Mouse (Mus musculus): ENCODE results near the gene Blvrb. TPM values are rescaled to one million over a fixed set of nuclear protein-coding genes. Genes with fewer than 3 reads are reported as not detected.

Gene Blvrb
- total RNA-seq (2014; rRNA removed) (19.7 and 23.9 TPM in 2 replicates), polyA plus RNA-seq (2015; fragmentation: Nextera tagmentation; extraction: Ambion mirVana) (23.0 and 23.4 TPM in 2 replicates)

- under 1% methylated on average over 53 of the region's 54 CpGs for WGBS
- peak; percentile 95 for ATAC-seq
These were observed at the start of gene Blvrb, which contains the start of gene Sptbn4 for GRCm38 (mm10) chr7:27447419-27448286. Gene Blvrb, plus strand, starts transcription at chr7:27447978. Gene Sptbn4, minus strand, starts transcription at chr7:27447686.

GRCm38 (mm10) chr7:27400545-27400944 is 47.2 kb upstream of the Blvrb start:
- no peak for DNase-seq (ENCODE audit: low spot score)
- ATAC-seq = no peak
- no peak overlapping the region for H3K4me3 ChIP-seq (ENCODE audit: low read length)
- 79% methylated on average over 7 of the region's 7 CpGs for WGBS
- no peak overlapping the region for H3K9ac ChIP-seq (replicated peaks; ENCODE audit: low read length)
- no peak overlapping the region for H3K27ac ChIP-seq
- H3K36me3 ChIP-seq (ENCODE audit: insufficient read depth, low read length) = peaks cover 6% of the 10 kb centered on the region; the same call in 1 of the 2 replicates
- no peak overlapping the region for H3K4me2 ChIP-seq (ENCODE audit: low read depth, low read length)
- TF ChIP-seq CTCF (IDR thresholded peaks at IDR 0.05; ENCODE audit: low read depth) = no peak
- H3K9me3 ChIP-seq (ENCODE audit: low read length) = no peaks in the 10 kb centered on the region
- H3K4me1 ChIP-seq (ENCODE audit: insufficient read depth, low read length) = peaks cover 6% of the 10 kb centered on the region; the same call in 1 of the 2 replicates
- H3K27me3 ChIP-seq (ENCODE audit: insufficient read depth, low read length) = peaks cover 22% of the 10 kb centered on the region

More at GRCm38 (mm10) chr7:27447419-27448286, at the start of gene Blvrb, which contains the start of gene Sptbn4:
- Histone ChIP-seq H3K27ac (peak within 1 kb of the TSS; percentile 83), H3K9ac (replicated peaks; ENCODE audit: low read length) (peak within 1 kb of the TSS; percentile 86), H3K4me1 (ENCODE audit: insufficient read depth, low read length) (no peaks in the 10 kb centered on the region), H3K9me3 (ENCODE audit: low read length) (no peaks in the 10 kb centered on the region), H3K27me3 (ENCODE audit: insufficient read depth, low read length) (no peaks in the 10 kb centered on the region), H3K4me3 (ENCODE audit: low read length) (peak within 1 kb of the TSS; percentile 61), H3K36me3 (ENCODE audit: insufficient read depth, low read length) (no peaks in the 10 kb centered on the region), H3K4me2 (ENCODE audit: low read depth, low read length) (peak within 1 kb of the TSS; percentile 67)
- peak; percentile 67 for TF ChIP-seq CTCF (IDR thresholded peaks at IDR 0.05; ENCODE audit: low read depth)
- DNase-seq (ENCODE audit: low spot score) = peak; percentile 99

- peak; percentile 82 for TF ChIP-seq CTCF (IDR thresholded peaks at IDR 0.05; ENCODE audit: low read depth)
- H3K27me3 ChIP-seq (ENCODE audit: insufficient read depth, low read length) = peaks cover 37% of the 10 kb centered on the region
- H3K4me2 ChIP-seq (ENCODE audit: low read depth, low read length) = no peak overlapping the region
- ATAC-seq (peak; percentile 70; the same call in 1 of the 2 replicates), DNase-seq (ENCODE audit: low spot score) (peak; percentile 79)
- peaks cover 10% of the 10 kb centered on the region; the same call in 1 of the 2 replicates for H3K36me3 ChIP-seq (ENCODE audit: insufficient read depth, low read length)
- H3K4me1 ChIP-seq (ENCODE audit: insufficient read depth, low read length) = no peaks in the 10 kb centered on the region
- WGBS = 15% methylated on average over 16 of the region's 16 CpGs
- no peak overlapping the region for H3K9ac ChIP-seq (replicated peaks; ENCODE audit: low read length)
- no peak overlapping the region for H3K4me3 ChIP-seq (ENCODE audit: low read length)
- no peak overlapping the region for H3K27ac ChIP-seq
- no peaks in the 10 kb centered on the region for H3K9me3 ChIP-seq (ENCODE audit: low read length)
These were observed 45.1 kb upstream of the Blvrb start for GRCm38 (mm10) chr7:27402675-27403074.

- no peak for DNase-seq (ENCODE audit: low spot score)
- no peaks in the 10 kb centered on the region for H3K9me3 ChIP-seq (ENCODE audit: low read length)
- no peak overlapping the region for H3K9ac ChIP-seq (replicated peaks; ENCODE audit: low read length)
- no peak for ATAC-seq
- H3K36me3 ChIP-seq (ENCODE audit: insufficient read depth, low read length) = peaks cover 16% of the 10 kb centered on the region; the same call in 1 of the 2 replicates
- no peaks in the 10 kb centered on the region for H3K4me1 ChIP-seq (ENCODE audit: insufficient read depth, low read length)
- H3K4me3 ChIP-seq (ENCODE audit: low read length) = no peak overlapping the region
- H3K27ac ChIP-seq = no peak overlapping the region
- peaks cover 50% of the 10 kb centered on the region for H3K27me3 ChIP-seq (ENCODE audit: insufficient read depth, low read length)
- no peak overlapping the region for H3K4me2 ChIP-seq (ENCODE audit: low read depth, low read length)
- TF ChIP-seq CTCF (IDR thresholded peaks at IDR 0.05; ENCODE audit: low read depth) = no peak
- WGBS = 15% methylated on average over 81 of the region's 81 CpGs
These were observed 43.4 kb upstream of the Blvrb start for GRCm38 (mm10) chr7:27404203-27404942.

- no peaks in the 10 kb centered on the region for H3K9me3 ChIP-seq (ENCODE audit: low read length)
- H3K27me3 ChIP-seq (ENCODE audit: insufficient read depth, low read length) = peaks cover 53% of the 10 kb centered on the region
- no peak overlapping the region for H3K27ac ChIP-seq
- no peak overlapping the region for H3K4me3 ChIP-seq (ENCODE audit: low read length)
- no peaks in the 10 kb centered on the region for H3K4me1 ChIP-seq (ENCODE audit: insufficient read depth, low read length)
- 87% methylated on average over 7 of the region's 7 CpGs for WGBS
- ATAC-seq (no peak), DNase-seq (ENCODE audit: low spot score) (peak; percentile 27)
- peaks cover 10% of the 10 kb centered on the region; the same call in 1 of the 2 replicates for H3K36me3 ChIP-seq (ENCODE audit: insufficient read depth, low read length)
- no peak overlapping the region for H3K9ac ChIP-seq (replicated peaks; ENCODE audit: low read length)
- TF ChIP-seq CTCF (IDR thresholded peaks at IDR 0.05; ENCODE audit: low read depth) = peak; percentile 40
- H3K4me2 ChIP-seq (ENCODE audit: low read depth, low read length) = no peak overlapping the region
These were observed 41.3 kb upstream of the Blvrb start for GRCm38 (mm10) chr7:27406481-27406880.

- H3K9me3 ChIP-seq (ENCODE audit: low read length) = no peaks in the 10 kb centered on the region
- 65% methylated on average over 8 of the region's 8 CpGs for WGBS
- no peak overlapping the region; the same call in 1 of the 2 replicates for H3K9ac ChIP-seq (replicated peaks; ENCODE audit: low read length)
- no peak for DNase-seq (ENCODE audit: low spot score)
- 0 out of 2 replicates have a peak, but pooled peaks have one; percentile 5 for ATAC-seq
- H3K4me1 ChIP-seq (ENCODE audit: insufficient read depth, low read length) = no peaks in the 10 kb centered on the region
- no peak overlapping the region for H3K4me3 ChIP-seq (ENCODE audit: low read length)
- peaks cover 10% of the 10 kb centered on the region; the same call in 1 of the 2 replicates for H3K36me3 ChIP-seq (ENCODE audit: insufficient read depth, low read length)
- peaks cover 53% of the 10 kb centered on the region for H3K27me3 ChIP-seq (ENCODE audit: insufficient read depth, low read length)
- TF ChIP-seq CTCF (IDR thresholded peaks at IDR 0.05; ENCODE audit: low read depth) = no peak
- no peak overlapping the region for H3K4me2 ChIP-seq (ENCODE audit: low read depth, low read length)
- no peak overlapping the region for H3K27ac ChIP-seq
These were observed 40.0 kb upstream of the Blvrb start for GRCm38 (mm10) chr7:27407816-27408215.

Measured in hindbrain, postnatal 0 days (tissue).